Mouse (Mus musculus): Measurements from ENCODE around the gene Gm20388.

GRCm38 (mm10) chr8:120556198-120556892 lies 645.7 kb downstream of the Gm20388 start:
- TF ChIP-seq GATA1 (IDR thresholded peaks at IDR 0.05; ENCODE audit: low read length) (no peak), TAL1 (IDR thresholded peaks at IDR 0.05; ENCODE audit: low read length) (no peak)

All from erythroblast, embryonic 14.5 days (primary cell).